Mouse (Mus musculus): ENCODE measurements around the gene Efcab11.

Efcab11 gene

GRCm38 (mm10) chr12:99756213-99756612 is 128.0 kb downstream of the Efcab11 start:
- DNase-seq (ENCODE audit: low spot score in 2 of 2), result no peak

- DNase-seq (ENCODE audit: low spot score in 2 of 2), result no peak
Measured at GRCm38 (mm10) chr12:99752986-99753385, 131.3 kb downstream of the Efcab11 start.

GRCm38 (mm10) chr12:99749391-99749790 is 134.8 kb downstream of the Efcab11 start:
- DNase-seq (ENCODE audit: low spot score in 2 of 2), result no peak

- no peak for DNase-seq (ENCODE audit: low spot score in 2 of 2)
Measured at GRCm38 (mm10) chr12:99741631-99742030, 142.6 kb downstream of the Efcab11 start.

- no peak for DNase-seq (ENCODE audit: low spot score in 2 of 2)
Measured at GRCm38 (mm10) chr12:99739211-99739610, 145.0 kb downstream of the Efcab11 start.

GRCm38 (mm10) chr12:99738256-99738655 is 146.0 kb downstream of the Efcab11 start:
- DNase-seq (ENCODE audit: low spot score in 2 of 2), result no peak

GRCm38 (mm10) chr12:99736971-99737370 is 147.3 kb downstream of the Efcab11 start:
- no peak for DNase-seq (ENCODE audit: low spot score in 2 of 2)

GRCm38 (mm10) chr12:99735172-99735571 is 149.1 kb downstream of the Efcab11 start:
- DNase-seq (ENCODE audit: low spot score in 2 of 2), result no peak

GRCm38 (mm10) chr12:99724206-99724605 is 160.0 kb downstream of the Efcab11 start:
- no peak for DNase-seq (ENCODE audit: low spot score in 2 of 2)

- no peak for DNase-seq (ENCODE audit: low spot score in 2 of 2)
Measured at GRCm38 (mm10) chr12:99723791-99724190, 160.4 kb downstream of the Efcab11 start.

- peak in 1 of 2 experiments; percentile 73 for DNase-seq (ENCODE audit: low spot score in 2 of 2)
Measured at GRCm38 (mm10) chr12:99721318-99721717, 162.9 kb downstream of the Efcab11 start.

- DNase-seq (ENCODE audit: low spot score in 2 of 2), result peak in 1 of 2 experiments; percentile 27
Measured at GRCm38 (mm10) chr12:99719777-99720176, 164.5 kb downstream of the Efcab11 start.

GRCm38 (mm10) chr12:99718161-99718560 is 166.1 kb downstream of the Efcab11 start:
- DNase-seq (ENCODE audit: low spot score in 2 of 2), result no peak

- DNase-seq (ENCODE audit: low spot score in 2 of 2), result peak in 1 of 2 experiments; percentile 49
Measured at GRCm38 (mm10) chr12:99716038-99716610, 168.1 kb downstream of the Efcab11 start.

GRCm38 (mm10) chr12:99715129-99716037 is 168.9 kb downstream of the Efcab11 start:
- DNase-seq (ENCODE audit: low spot score in 2 of 2), result no peak

- DNase-seq (ENCODE audit: low spot score in 2 of 2), result no peak
Measured at GRCm38 (mm10) chr12:99712214-99712613, 172.0 kb downstream of the Efcab11 start.

- no peak for DNase-seq (ENCODE audit: low spot score in 2 of 2)
Measured at GRCm38 (mm10) chr12:99702248-99702647, 182.0 kb downstream of the Efcab11 start.

GRCm38 (mm10) chr12:99700380-99700779 is 183.9 kb downstream of the Efcab11 start:
- no peak for DNase-seq (ENCODE audit: low spot score in 2 of 2)

- no peak for DNase-seq (ENCODE audit: low spot score in 2 of 2)
Measured at GRCm38 (mm10) chr12:99699379-99700023, 184.7 kb downstream of the Efcab11 start.

- no peak for DNase-seq (ENCODE audit: low spot score in 2 of 2)
Measured at GRCm38 (mm10) chr12:99694066-99694465, 190.2 kb downstream of the Efcab11 start.

- DNase-seq (ENCODE audit: low spot score in 2 of 2), result no peak
Measured at GRCm38 (mm10) chr12:99686418-99686992, 197.7 kb downstream of the Efcab11 start.

- DNase-seq (ENCODE audit: low spot score in 2 of 2), result no peak
Measured at GRCm38 (mm10) chr12:99685451-99686100, 198.7 kb downstream of the Efcab11 start.

All from left cerebral cortex, adult 9 months (tissue).